Mouse (Mus musculus) heart, postnatal 0 days (tissue): ENCODE results near the gene Syngr2. TPM values are rescaled to one million over a fixed set of nuclear protein-coding genes. Genes with fewer than 3 reads are reported as not detected.

Experiments used
- ATAC-seq: fragments of 200-750 bp; cut with Nextera tagmentation; 2 replicates; pipeline ENCODE4 v1.8.0; 2017; ENCODE audit warnings: low read depth, moderate number of reproducible peaks, moderate library complexity; ENCODE audit not compliant: insufficient read depth
- DNase-seq: peaks from one replicate; pipeline ENCODE4 v3.0.0-alpha.2; 2016; ENCODE audit warnings: low spot score
- H3K27ac ChIP-seq: fragments of 300-500 bp; sonication (generic); 2 replicates; pipeline ENCODE4 v1.5.1; 2014; ENCODE audit warnings: low read depth, mild to moderate bottlenecking
- H3K27me3 ChIP-seq: fragments of 300-500 bp; sonication (generic); 2 replicates; pipeline ENCODE4 v1.6.1; 2014; ENCODE audit warnings: low read length, mixed read lengths; ENCODE audit not compliant: control insufficient read depth, insufficient read depth
- H3K36me3 ChIP-seq: fragments of 300-500 bp; sonication (generic); replicated peaks from 2 replicates; pipeline ENCODE4 v1.6.1; 2014; ENCODE audit warnings: low read length, mixed read lengths; ENCODE audit not compliant: control insufficient read depth, insufficient read depth
- H3K4me1 ChIP-seq: fragments of 300-500 bp; sonication (generic); 2 replicates; pipeline ENCODE4 v1.6.1; 2014; ENCODE audit warnings: antibody characterized with exemption; ENCODE audit not compliant: control insufficient read depth, insufficient read depth
- H3K4me2 ChIP-seq: fragments of 300-500 bp; sonication (generic); 2 replicates; pipeline ENCODE4 v1.6.1; 2014; ENCODE audit warnings: low read depth, mild to moderate bottlenecking, low read length, moderate library complexity
- H3K4me3 ChIP-seq: fragments of 300-500 bp; sonication (generic); 2 replicates; pipeline ENCODE4 v1.5.1; 2014; ENCODE audit warnings: low read depth, low read length
- H3K9ac ChIP-seq: fragments of 300-500 bp; sonication (generic); replicated peaks from 2 replicates; pipeline ENCODE4 v1.6.1; 2014; ENCODE audit warnings: low read depth, low read length, mixed read lengths
- H3K9me3 ChIP-seq: fragments of 300-500 bp; sonication (generic); replicated peaks from 2 replicates; pipeline ENCODE4 v1.6.1; 2016; ENCODE audit warnings: low read length; ENCODE audit not compliant: control insufficient read depth
- CTCF ChIP-seq: IDR thresholded peaks from 2 replicates; pipeline ENCODE4 v1.5.1; 2016; ENCODE audit warnings: antibody characterized with exemption, control low read depth, low read depth
- EP300 ChIP-seq: IDR thresholded peaks from 2 replicates; pipeline ENCODE4 v1.6.1; 2016; ENCODE audit warnings: antibody characterized with exemption, low read depth
- WGBS: fragments of 180-500 bp; shearing (Covaris S2); extraction: QIAGEN DNeasy Blood & Tissue Kit; methylation state at CpG from one replicate; pipeline ENCODE4 v1.1.7; 2014; 5-methylcytosine and 5-hydroxymethylcytosine counted together
- polyA plus RNA-seq: library from polyadenylated mRNA; unstranded; fragments of >200 nt; fragmentation: Nextera tagmentation; extraction: Ambion mirVana; gene quantifications from 2 replicates; pipeline ENCODE4 v1.2.1, GENCODE M21; 2015
- total RNA-seq: library from RNA; depleted of rRNA; stranded (reverse); fragments of >200 nt; gene quantifications from 2 replicates; pipeline ENCODE4 v1.2.3, GENCODE M21; 2014; ENCODE audit warnings: low replicate concordance; rRNA removed

Syngr2 gene
- 151 TPM in 2 replicates for total RNA-seq
- polyA plus RNA-seq = 95.2 and 105 TPM in 2 replicates

- peak; percentile 80 for ATAC-seq
- Histone ChIP-seq H3K4me1 (peaks cover 23% of the 10 kb centered on the region), H3K4me3 (peak within 1 kb of the TSS; percentile 97), H3K9me3 (no peaks in the 10 kb centered on the region), H3K27me3 (no peaks in the 10 kb centered on the region), H3K36me3 (peaks cover 25% of the 10 kb centered on the region), H3K27ac (peak within 1 kb of the TSS; percentile 83), H3K9ac (peak within 1 kb of the TSS; percentile 83), H3K4me2 (peak within 1 kb of the TSS; percentile 100)
- under 1% methylated on average over 75 of the region's 75 CpGs for WGBS
- DNase-seq = peak; percentile 67
- TF ChIP-seq CTCF = no peak
Observed at GRCm38 (mm10) chr11:117809407-117810311, at the start of gene Syngr2, which contains the start of gene Gm20708. Gene Syngr2, plus strand, starts transcription at chr11:117809668. Gene Gm20708, plus strand, starts transcription at chr11:117809668.

GRCm38 (mm10) chr11:117760374-117761119, 48.9 kb upstream of the Syngr2 start:
- H3K4me2 ChIP-seq = no peak overlapping the region
- peaks cover 75% of the 10 kb centered on the region for H3K36me3 ChIP-seq
- DNase-seq = no peak
- no peak overlapping the region for H3K4me3 ChIP-seq
- H3K9me3 ChIP-seq = no peaks in the 10 kb centered on the region
- no peak for ATAC-seq
- no peak overlapping the region for H3K9ac ChIP-seq
- H3K27me3 ChIP-seq = no peaks in the 10 kb centered on the region
- no peak overlapping the region for H3K27ac ChIP-seq
- no peaks in the 10 kb centered on the region for H3K4me1 ChIP-seq
- TF ChIP-seq CTCF (no peak), EP300 (no peak)
- WGBS = 83% methylated on average over 26 of the region's 26 CpGs

GRCm38 (mm10) chr11:117761801-117762200, 47.7 kb upstream of the Syngr2 start:
- TF ChIP-seq EP300 = no peak
- no peak for TF ChIP-seq CTCF
- Histone ChIP-seq H3K36me3 (peaks cover 65% of the 10 kb centered on the region), H3K27ac (no peak overlapping the region), H3K9ac (no peak overlapping the region), H3K9me3 (no peaks in the 10 kb centered on the region), H3K27me3 (no peaks in the 10 kb centered on the region), H3K4me1 (no peaks in the 10 kb centered on the region), H3K4me3 (no peak overlapping the region), H3K4me2 (no peak overlapping the region)
- DNase-seq (no peak), ATAC-seq (no peak)
- WGBS = 88% methylated on average over 13 of the region's 13 CpGs

DNA sequence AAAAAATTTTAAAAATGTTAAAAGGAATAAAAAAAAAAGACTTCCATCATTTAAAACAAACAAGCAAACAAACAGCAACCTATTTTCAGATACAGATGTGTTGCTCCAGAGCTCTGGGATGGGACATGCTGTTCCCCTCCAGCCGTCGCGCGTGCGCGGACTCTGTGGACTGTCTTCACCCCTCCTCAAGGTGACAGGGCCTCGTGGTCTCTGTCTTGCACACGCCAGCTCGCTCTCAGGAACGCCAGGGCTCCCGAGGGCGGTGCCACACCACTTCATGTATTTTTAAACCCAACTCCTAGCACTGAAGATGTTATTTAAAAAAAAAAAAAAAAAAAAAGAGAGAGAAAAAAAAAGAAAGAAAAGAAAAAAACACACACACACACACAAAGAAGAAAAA, 47.2 kb upstream of the Syngr2 start:
- 40% methylated on average over 12 of the region's 12 CpGs for WGBS
- ATAC-seq = peak; percentile 57; the same call in 1 of the 2 replicates
- peak; percentile 42 for DNase-seq

DNA sequence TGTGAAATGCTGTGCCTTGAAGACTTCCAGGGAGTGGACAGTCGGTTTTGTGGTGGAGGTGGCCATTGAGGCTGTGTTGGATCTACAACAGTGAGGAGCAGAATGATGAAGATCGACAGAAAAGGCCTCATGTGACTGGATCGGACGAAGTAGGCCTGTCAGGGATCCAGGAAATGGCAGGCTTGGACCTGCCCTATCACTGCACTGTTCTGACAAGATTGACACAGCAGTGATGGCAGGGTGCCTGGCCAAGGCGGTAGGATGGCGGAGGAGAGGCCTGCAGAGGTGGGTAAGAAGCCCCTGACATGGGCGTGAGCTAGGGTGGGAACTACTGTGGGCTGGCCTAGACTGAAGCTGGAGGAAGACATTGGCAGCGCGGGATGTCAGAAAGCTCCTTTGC, 45.1 kb upstream of the Syngr2 start:
- Histone ChIP-seq H3K27ac (no peak overlapping the region), H3K4me2 (no peak overlapping the region), H3K4me1 (no peaks in the 10 kb centered on the region), H3K9me3 (no peaks in the 10 kb centered on the region), H3K36me3 (peaks cover 47% of the 10 kb centered on the region), H3K27me3 (no peaks in the 10 kb centered on the region), H3K4me3 (no peak overlapping the region), H3K9ac (no peak overlapping the region)
- DNase-seq (no peak), ATAC-seq (no peak)
- TF ChIP-seq CTCF (no peak), EP300 (no peak)
- WGBS = 73% methylated on average over 9 of the region's 9 CpGs

More for the DNA sequence above, 47.2 kb upstream of the Syngr2 start:
- TF ChIP-seq EP300 = 0 out of 2 replicates have a peak, but pooled peaks have one; percentile 36
- TF ChIP-seq CTCF = no peak
- no peaks in the 10 kb centered on the region for H3K4me1 ChIP-seq
- no peak overlapping the region for H3K4me2 ChIP-seq
- H3K27me3 ChIP-seq = no peaks in the 10 kb centered on the region
- H3K9ac ChIP-seq = no peak overlapping the region
- no peak overlapping the region for H3K4me3 ChIP-seq
- peaks cover 62% of the 10 kb centered on the region for H3K36me3 ChIP-seq
- H3K27ac ChIP-seq = no peak overlapping the region
- H3K9me3 ChIP-seq = no peaks in the 10 kb centered on the region
